Mouse (Mus musculus) Muller cell, postnatal 12 days (primary cell): ENCODE data around the gene Tra2a.

Source experiments
- DNase-seq: peaks from one replicate; pipeline ENCODE4 v3.0.0-alpha.2; 2015; ENCODE audit errors: inconsistent ontology term

Tra2a gene

DNA sequence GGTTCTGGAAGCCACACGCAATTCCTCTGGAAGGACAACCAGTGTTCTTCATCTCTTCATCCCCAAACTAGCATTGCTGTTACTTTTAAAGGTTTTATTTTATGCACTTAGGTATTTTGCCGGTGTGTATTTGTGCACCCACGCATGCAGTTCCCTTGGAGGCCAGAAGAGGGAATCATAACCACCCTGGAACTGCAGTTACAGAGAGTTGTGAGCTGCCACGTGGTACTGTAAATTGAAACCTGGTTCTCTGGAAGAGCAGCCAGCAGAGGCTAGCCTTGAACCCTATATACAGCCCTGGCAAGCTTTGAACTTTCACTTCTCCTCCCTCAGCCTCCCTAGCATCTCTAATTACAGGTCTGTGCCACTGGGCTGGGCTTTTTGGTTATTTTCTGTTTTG is 30.5 kb downstream of the Tra2a start:
- DNase-seq = no peak

DNA sequence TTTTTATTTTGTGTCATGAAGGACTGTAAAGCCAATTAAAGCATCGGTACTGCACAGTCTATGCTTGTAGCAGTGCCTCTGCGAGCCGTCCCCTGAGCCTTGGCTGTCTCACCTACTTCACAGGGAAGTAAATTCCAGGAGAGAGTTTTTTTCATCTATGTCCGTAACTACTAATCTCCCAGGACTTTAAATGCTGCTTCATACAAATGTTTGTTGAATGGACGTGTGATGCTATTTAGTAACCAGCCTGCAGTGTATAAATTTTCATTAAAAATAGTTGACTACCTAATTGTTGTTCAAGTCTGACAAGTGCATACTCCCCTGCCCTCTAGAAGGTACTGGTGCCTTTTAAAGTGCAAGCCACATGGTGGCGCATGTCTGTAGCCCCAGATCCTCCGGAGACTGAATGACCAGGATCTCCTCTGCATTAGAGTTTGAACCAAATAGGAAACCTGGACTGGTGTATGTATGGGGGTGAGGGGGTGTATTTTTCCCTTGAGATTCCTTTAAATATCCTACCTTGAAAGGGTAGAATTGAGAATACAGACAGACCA is 35.6 kb downstream of the Tra2a start:
- DNase-seq = no peak

GRCm38 (mm10) chr6:49227184-49227735 is 36.6 kb downstream of the Tra2a start:
- DNase-seq = peak; percentile 59

DNA sequence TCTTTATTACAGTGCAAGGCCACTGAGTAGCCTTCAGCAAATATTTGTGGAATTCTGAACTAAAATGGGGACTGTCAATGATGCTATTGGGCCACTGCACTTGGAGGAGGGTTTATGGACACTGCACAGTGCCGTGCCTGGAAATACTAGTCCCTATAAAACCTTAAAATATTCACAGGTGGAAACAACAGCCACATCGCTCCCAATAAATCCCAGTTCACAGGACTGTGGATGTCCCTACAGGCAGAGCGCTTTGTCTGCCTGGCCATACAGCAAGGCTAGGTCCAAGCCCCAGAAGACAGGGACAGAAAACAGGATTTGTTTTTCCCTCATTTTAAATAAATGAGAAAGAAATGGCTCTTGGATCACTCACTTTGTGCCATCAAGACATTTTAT is 38.1 kb downstream of the Tra2a start:
- DNase-seq = no peak

GRCm38 (mm10) chr6:49224923-49225727 is 38.7 kb downstream of the Tra2a start:
- DNase-seq = no peak

DNA sequence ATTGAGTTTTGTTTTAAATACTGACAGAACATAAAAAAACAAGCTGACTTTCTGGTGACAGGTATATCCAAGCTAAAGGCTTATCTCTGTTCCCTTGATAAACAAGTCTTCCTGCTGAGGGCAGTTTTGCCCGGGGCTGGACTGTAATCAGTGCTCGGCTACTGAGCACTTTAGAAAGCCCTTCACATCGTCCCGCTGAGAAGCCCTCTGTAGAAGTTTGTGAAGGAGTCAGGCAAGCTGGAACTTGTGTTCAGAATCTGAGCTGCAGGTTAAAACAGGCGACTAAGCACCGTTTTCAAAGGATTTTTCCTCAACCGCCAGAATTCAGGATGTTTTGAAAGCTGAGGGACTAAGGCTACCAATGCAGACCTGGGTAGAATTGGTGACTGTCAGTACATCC is 41.9 kb downstream of the Tra2a start:
- DNase-seq = no peak

GRCm38 (mm10) chr6:49219920-49220604 is 43.8 kb downstream of the Tra2a start:
- DNase-seq = no peak

DNA sequence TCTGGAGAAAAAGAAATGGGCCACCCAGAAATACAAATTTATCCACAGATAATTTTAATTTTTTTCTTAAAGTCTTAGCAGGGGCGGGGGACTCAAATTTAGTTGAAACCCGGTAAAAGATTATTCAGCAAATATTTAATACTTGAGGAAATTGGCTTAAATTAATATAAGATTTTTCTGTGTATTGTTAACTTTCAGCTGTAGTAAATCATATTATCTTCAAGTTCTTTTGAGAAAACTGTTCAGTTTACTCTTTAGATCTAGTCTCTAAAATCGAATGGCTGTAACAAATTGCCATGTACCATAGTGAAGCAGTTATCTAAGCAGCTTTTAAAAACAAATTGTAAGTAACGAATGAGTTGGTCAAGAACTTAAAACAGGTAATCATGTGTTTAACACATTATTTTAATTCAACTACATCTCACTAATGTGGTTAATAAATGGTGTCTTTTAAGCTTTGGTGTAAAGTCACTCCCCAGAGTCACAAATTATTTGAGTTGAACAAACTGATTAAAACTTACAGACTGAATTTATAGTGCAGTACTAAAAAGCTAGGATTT is 44.8 kb downstream of the Tra2a start:
- peak; percentile 56 for DNase-seq

DNA sequence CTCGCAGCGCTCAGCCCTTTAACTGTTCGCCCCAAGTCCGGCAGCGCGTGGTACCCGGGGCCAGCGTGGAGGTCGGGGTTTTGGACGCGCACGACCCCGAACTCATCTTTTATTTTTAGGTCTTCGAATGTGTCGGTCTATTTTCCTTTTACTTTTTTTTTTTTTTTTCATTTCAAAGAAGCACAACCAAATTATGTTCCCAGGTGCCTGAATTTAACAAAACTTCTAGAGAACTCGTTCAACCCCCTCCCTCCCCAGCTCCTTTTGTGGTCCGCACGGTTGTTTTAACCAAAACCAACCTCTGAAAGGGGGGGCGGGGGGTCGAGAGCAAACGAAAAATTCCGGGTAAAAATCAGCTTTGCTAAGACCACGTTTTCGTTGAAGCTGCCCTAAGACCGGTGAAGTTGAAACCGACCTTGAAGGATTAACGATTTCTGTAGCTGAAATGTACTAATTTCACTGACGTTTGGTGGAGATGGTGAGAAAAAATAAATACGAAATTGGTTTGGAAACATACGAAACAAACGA is 45.5 kb downstream of the Tra2a start:
- no peak for DNase-seq

DNA sequence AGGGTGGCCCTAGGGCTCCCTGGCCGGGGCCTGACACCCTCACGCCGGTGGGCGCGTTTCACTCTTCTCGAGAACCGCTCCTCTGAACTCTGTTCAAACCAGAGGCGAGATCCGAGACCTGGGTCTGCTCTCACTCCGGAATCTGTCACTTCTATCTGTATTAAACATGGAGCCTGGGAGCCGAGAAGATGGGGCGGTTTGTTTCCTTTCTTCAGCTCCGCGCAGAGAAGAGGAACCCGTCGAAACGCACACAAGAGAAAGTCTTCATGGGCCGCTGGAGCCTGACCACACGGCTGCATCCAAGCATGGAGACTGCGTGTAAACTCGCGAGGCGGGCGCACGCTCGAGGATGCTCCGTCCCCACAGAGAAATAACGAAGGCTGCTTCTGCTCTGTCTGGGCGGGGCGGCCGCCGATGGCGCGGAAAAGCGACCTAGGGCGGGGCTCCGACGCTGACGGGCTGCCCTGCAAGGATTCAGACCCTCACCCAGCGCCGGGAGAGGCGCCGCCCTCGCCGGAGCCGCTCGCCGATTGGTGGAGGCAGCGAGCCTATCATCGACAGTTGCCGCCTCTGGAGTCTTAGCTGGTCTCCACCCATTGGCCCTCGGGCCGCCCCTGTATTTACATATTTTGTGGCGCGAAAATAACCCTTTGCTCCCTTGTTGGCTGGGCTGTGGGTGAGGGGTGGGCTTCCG is 46.1 kb downstream of the Tra2a start:
- DNase-seq = peak; percentile 92

- peak; percentile 49 for DNase-seq
These were observed 46.9 kb downstream of the Tra2a start for GRCm38 (mm10) chr6:49216811-49217542.

GRCm38 (mm10) chr6:49215748-49216585 is 47.9 kb downstream of the Tra2a start:
- peak; percentile 42 for DNase-seq

- DNase-seq = peak; percentile 76
These were observed 48.7 kb downstream of the Tra2a start, which contains the start of gene Igf2bp3 for GRCm38 (mm10) chr6:49214928-49215747. Igf2bp3 (minus strand) TSS chr6:49214957.

DNA sequence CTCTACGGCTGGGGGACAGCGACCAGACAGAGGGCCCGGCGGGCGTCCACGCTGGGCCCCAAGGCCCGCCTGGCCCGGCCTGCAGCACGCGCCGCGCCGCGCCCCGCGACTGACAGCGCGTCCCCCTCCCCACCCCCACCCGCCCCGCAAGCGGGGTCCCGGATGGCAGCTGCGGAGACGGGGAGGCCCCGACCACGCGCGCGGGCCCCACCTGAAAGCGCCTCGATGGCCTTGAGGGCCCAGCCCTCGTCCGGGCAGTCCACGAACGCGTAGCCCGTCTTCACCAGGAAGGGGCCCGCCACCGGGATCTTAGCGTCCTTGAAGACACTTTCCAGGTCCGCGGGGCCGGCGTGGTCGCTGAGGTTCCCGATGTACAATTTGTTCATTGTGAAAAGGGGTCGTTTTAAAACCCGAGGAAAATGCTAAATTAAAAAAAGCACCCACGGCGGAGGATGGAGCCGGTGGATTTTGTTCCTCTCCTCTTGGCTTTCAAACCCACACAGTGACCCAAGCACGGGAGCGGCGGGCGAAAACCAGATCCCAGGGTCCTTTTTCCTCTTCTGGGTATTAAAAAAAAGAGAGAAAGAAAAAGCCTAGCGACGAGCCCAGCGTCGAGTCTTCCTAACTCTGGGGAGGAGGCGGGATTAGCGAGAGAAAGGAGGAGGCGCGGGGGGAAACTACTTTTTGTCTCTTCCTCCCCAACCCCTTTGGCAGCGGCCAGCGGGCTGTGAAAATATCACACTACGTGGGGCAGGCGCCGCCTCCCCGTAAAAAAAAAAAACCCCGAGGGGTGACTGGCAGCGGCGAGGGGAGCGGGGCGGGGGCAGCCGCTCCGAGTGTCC is 49.5 kb downstream of the Tra2a start:
- peak; percentile 64 for DNase-seq

- peak; percentile 56 for DNase-seq
These were observed 50.2 kb downstream of the Tra2a start for GRCm38 (mm10) chr6:49213581-49214085.

GRCm38 (mm10) chr6:49212931-49213580 is 50.8 kb downstream of the Tra2a start:
- DNase-seq = no peak

GRCm38 (mm10) chr6:49212141-49212540 is 51.7 kb downstream of the Tra2a start:
- no peak for DNase-seq
